Mouse (Mus musculus) pancreas, adult 10 weeks (tissue): ENCODE results near the gene Sult2a3. TPM values are rescaled to one million over a fixed set of nuclear protein-coding genes. Genes with fewer than 3 reads are reported as not detected.

Source experiments
- polyA plus RNA-seq: library from polyadenylated mRNA; stranded (reverse); fragments of 350-450 nt; fragmentation: Illumina TruSeq; extraction: RNeasy Lipid Tissue Mini Kit (QIAGEN cat#74804); gene quantifications from one replicate; pipeline ENCODE4 v1.2.3, GENCODE M21; 2015; ENCODE audit warnings: low read depth, low replicate concordance; ENCODE audit not compliant: insufficient read depth

The Sult2a3 gene
- polyA plus RNA-seq: not detected

GRCm38 (mm10) chr7:14122944-14123343 lies at the start of gene Sult2a3:
Gene Sult2a3, minus strand, starts transcription at chr7:14123044.

Other genes with a start within 250 kb of the Sult2a3 start
- gene Sult2a4, start 133.4 kb downstream of the Sult2a3 start, polyA plus RNA-seq: not detected
- not detected for gene Sult2a6, start 131.8 kb upstream of the Sult2a3 start, polyA plus RNA-seq
- not detected for gene Obox8, start 210.5 kb upstream of the Sult2a3 start, polyA plus RNA-seq